Mouse (Mus musculus) liver, adult 2 months (tissue): Measurements from ENCODE around the gene Zdhhc17. TPM values are rescaled to one million over a fixed set of nuclear protein-coding genes. Genes with fewer than 3 reads are reported as not detected.

ENCODE experiments used
- DNase-seq: peaks from one replicate; pipeline ENCODE4 v3.0.0-alpha.2; 2011; ENCODE audit warnings: low read depth, low spot score; ENCODE audit errors: extremely low read depth
- H3K27ac ChIP-seq: fragments of 200-500 bp; replicated peaks from 2 replicates; pipeline ENCODE4 v1.5.1; 2012; ENCODE audit warnings: low read depth, mild to moderate bottlenecking, control low read depth, inconsistent platforms, low read length; ENCODE audit not compliant: insufficient read depth
- H3K27me3 ChIP-seq: fragments of 200-500 bp; 2 replicates; pipeline ENCODE4 v1.6.1; 2012; ENCODE audit warnings: mild to moderate bottlenecking, moderate library complexity, low read length, inconsistent platforms; ENCODE audit not compliant: control insufficient read depth, insufficient read depth
- H3K36me3 ChIP-seq: fragments of 200-500 bp; 2 replicates; pipeline ENCODE4 v1.6.1; 2012; ENCODE audit warnings: low read length, inconsistent platforms; ENCODE audit not compliant: control insufficient read depth, insufficient read depth
- H3K4me1 ChIP-seq: fragments of 200-500 bp; 2 replicates; pipeline ENCODE4 v1.6.1; 2011; ENCODE audit warnings: low read length; ENCODE audit not compliant: control insufficient read depth, insufficient read depth
- H3K4me3 ChIP-seq: fragments of 200-500 bp; 2 replicates; pipeline ENCODE4 v1.5.1; 2011; ENCODE audit warnings: low read depth, mild to moderate bottlenecking, control low read depth, low read length, moderate library complexity; ENCODE audit not compliant: insufficient read depth
- H3K79me2 ChIP-seq: fragments of 200-500 bp; 2 replicates; pipeline ENCODE4 v1.6.1; 2012; ENCODE audit warnings: inconsistent platforms, mild to moderate bottlenecking, low read length, moderate library complexity; ENCODE audit not compliant: control insufficient read depth, insufficient read depth
- H3K9ac ChIP-seq: fragments of 200-500 bp; 2 replicates; pipeline ENCODE4 v1.6.1; 2012; ENCODE audit warnings: low read depth, mild to moderate bottlenecking, control low read depth, inconsistent platforms, low read length
- CTCF ChIP-seq: fragments of 200-500 bp; IDR thresholded peaks from 2 replicates; pipeline ENCODE4 v1.5.1; 2011; ENCODE audit warnings: low read depth, low read length, control low read depth
- POLR2A ChIP-seq: fragments of 200-500 bp; IDR thresholded peaks from 2 replicates; pipeline ENCODE4 v1.6.1; 2011; ENCODE audit warnings: low read length, control low read depth; ENCODE audit not compliant: insufficient read depth; ENCODE audit errors: extremely low read depth
- WGBS: fragments of 180-500 bp; shearing (Covaris S2); methylation state at CpG from one replicate; pipeline ENCODE4 v1.1.7; 2018; 5-methylcytosine and 5-hydroxymethylcytosine counted together
- polyA plus RNA-seq: library from polyadenylated mRNA; depleted of rRNA; stranded (reverse); fragments of >200 nt; gene quantifications from 2 replicates; pipeline ENCODE4 v1.2.3, GENCODE M21; 2012
- total RNA-seq: library from RNA; depleted of rRNA; stranded (reverse); fragments of >200 nt; gene quantifications from 2 replicates; pipeline ENCODE4 v1.2.3, GENCODE M21; 2014

Gene Zdhhc17
- total and polyA plus RNA-seq, 2 experiments = 6.3 to 17.7 TPM

DNA sequence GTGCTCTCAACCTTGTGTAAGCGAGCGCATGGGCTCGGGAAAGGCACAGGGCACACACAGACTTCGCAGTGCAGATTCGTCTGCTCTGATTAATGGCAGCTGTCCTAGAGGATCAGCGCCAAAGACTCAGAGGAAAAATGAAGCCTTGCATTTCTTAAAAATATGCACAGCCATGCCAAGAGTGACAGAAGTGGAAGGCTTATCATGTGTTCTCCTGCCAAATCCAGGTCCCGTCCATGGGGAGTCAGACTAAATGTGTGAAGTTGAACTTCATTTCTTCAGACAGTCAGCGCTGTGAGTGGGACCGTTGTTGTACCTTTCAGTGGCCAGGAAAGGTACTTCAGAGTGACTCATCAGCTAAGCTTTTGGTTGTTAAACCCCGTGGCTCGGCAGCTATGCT lies 82.4 kb downstream of the Zdhhc17 start:
- peaks cover 2% of the 10 kb centered on the region; the same call in 1 of the 2 replicates for H3K36me3 ChIP-seq
- peak; percentile 35 for DNase-seq
- no peak overlapping the region for H3K27ac ChIP-seq

GRCm38 (mm10) chr10:110922612-110923011 lies 87.3 kb downstream of the Zdhhc17 start:
- Histone ChIP-seq H3K27ac (no peak overlapping the region), H3K79me2 (peaks cover 30% of the 10 kb centered on the region; the same call in 1 of the 2 replicates), H3K4me1 (peaks cover 20% of the 10 kb centered on the region), H3K27me3 (no peaks in the 10 kb centered on the region), H3K36me3 (no peaks in the 10 kb centered on the region; the same call in 1 of the 2 replicates), H3K4me3 (no peak overlapping the region), H3K9ac (no peak overlapping the region)
- 40% methylated on average over 9 of the region's 9 CpGs for WGBS
- no peak for TF ChIP-seq POLR2A
- TF ChIP-seq CTCF = no peak
- DNase-seq = no peak

More for the DNA sequence above, 82.4 kb downstream of the Zdhhc17 start:
- Histone ChIP-seq H3K4me3 (no peak overlapping the region), H3K79me2 (peaks cover 37% of the 10 kb centered on the region), H3K9ac (no peak overlapping the region), H3K27me3 (no peaks in the 10 kb centered on the region), H3K4me1 (peaks cover 15% of the 10 kb centered on the region)
- WGBS = 67% methylated on average over 11 of the region's 11 CpGs
- TF ChIP-seq CTCF (no peak), POLR2A (no peak)

DNA sequence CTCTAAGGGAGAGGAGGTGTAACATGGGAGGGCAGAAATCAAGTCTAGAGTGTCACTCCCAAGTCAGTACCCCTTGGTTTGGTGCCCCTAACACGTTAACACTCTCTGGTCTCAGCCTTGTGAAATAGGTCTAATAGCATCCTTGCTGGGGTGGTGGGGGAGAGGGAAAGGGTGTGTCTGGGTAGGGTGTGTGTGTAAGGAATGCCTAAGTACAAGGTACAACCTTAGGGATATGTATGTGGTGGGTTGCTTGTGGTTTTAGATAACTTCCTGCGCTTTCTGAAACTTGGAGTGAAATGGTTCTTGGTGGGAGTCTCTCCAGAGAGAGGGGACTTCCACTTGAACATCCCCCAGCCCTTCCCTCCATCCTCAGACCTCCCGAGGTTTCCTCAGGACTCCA lies 88.0 kb downstream of the Zdhhc17 start:
- WGBS = 69% methylated on average over 3 of the region's 3 CpGs
- H3K27ac ChIP-seq = no peak overlapping the region

GRCm38 (mm10) chr10:110920368-110920950 lies 89.5 kb downstream of the Zdhhc17 start:
- Histone ChIP-seq H3K4me1 (peaks cover 20% of the 10 kb centered on the region), H3K9ac (peak overlapping the region; percentile 61), H3K27ac (peak overlapping the region; percentile 64), H3K36me3 (no peaks in the 10 kb centered on the region), H3K4me3 (peak overlapping the region; percentile 68), H3K27me3 (no peaks in the 10 kb centered on the region), H3K79me2 (peaks cover 22% of the 10 kb centered on the region; the same call in 1 of the 2 replicates)
- TF ChIP-seq POLR2A = no peak
- TF ChIP-seq CTCF = no peak
- DNase-seq = no peak
- 2% methylated on average over 15 of the region's 15 CpGs for WGBS

More for the DNA sequence above, 88.0 kb downstream of the Zdhhc17 start:
- peaks cover 26% of the 10 kb centered on the region; the same call in 1 of the 2 replicates for H3K79me2 ChIP-seq
- no peak overlapping the region for H3K9ac ChIP-seq
- DNase-seq = no peak
- peaks cover 20% of the 10 kb centered on the region for H3K4me1 ChIP-seq
- H3K27me3 ChIP-seq = no peaks in the 10 kb centered on the region
- H3K36me3 ChIP-seq = no peaks in the 10 kb centered on the region
- TF ChIP-seq POLR2A (no peak), CTCF (no peak)
- H3K4me3 ChIP-seq = no peak overlapping the region

DNA sequence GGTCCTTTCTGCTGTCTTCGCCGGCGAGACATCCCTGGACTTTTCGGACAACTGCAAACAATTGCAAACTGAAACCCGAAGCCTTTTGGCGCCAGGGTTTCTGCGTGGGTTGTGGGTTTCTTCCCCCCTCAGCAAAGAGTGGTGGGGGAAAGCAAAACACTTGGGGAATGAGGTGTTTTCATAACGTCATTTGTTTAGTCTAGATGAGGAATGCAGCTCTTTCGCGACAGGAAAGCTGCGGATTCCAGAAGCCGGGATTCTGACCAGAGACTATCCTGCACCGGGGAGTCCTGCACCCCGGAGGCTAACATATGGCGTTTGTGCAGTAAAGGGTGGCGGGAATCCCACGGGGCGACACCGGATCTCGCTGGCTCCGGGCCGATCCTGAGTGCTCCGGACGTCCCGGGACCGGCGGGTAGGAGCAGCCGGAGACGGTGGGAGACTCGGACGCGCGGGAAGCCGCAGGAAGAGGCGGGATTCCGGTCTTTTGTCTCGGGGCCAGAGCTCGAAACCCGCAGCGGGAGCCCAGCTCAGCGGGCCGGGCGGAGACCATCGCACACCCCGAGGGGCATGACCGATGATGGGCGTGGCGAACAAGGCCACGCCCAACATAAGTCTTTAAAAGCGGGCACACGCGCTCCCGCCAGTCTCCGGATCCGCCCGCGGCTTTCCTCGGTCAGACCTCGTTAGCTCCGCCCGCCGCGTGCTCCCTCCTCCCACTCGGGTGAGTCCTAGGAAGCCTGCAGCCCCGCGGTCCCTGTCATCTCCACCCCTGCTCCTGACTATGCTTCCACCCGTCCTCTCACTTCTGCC lies 90.2 kb downstream of the Zdhhc17 start, which contains the start of gene Csrp2:
TSS of gene Csrp2 (plus strand) at position 259 of the 813 bp plus-strand sequence.
- H3K27ac ChIP-seq = peak within 1 kb of the TSS; percentile 69
- no peaks in the 10 kb centered on the region for H3K36me3 ChIP-seq
- peak; percentile 80 for DNase-seq
- TF ChIP-seq POLR2A (peak; percentile 97), CTCF (no peak)
- under 1% methylated on average over 67 of the region's 67 CpGs for WGBS
- peaks cover 19% of the 10 kb centered on the region; the same call in 1 of the 2 replicates for H3K79me2 ChIP-seq
- H3K27me3 ChIP-seq = no peaks in the 10 kb centered on the region
- peak within 1 kb of the TSS; percentile 78 for H3K9ac ChIP-seq
- peaks cover 20% of the 10 kb centered on the region for H3K4me1 ChIP-seq
- H3K4me3 ChIP-seq = peak within 1 kb of the TSS; percentile 68
